Mouse (Mus musculus) CH12.LX (cell line): Measurements from ENCODE around the gene Hao2. TPM values are rescaled to one million over a fixed set of nuclear protein-coding genes. Genes with fewer than 3 reads are reported as not detected.

Experiments
- DNase-seq: peaks from one replicate; pipeline ENCODE4 v3.0.0-alpha.2; 2013; ENCODE audit errors: extremely low read depth
- H3K27ac ChIP-seq: 2 replicates; pipeline ENCODE4 v1.5.1; 2012; ENCODE audit warnings: low read depth, mild to moderate bottlenecking, control low read depth, moderate library complexity; ENCODE audit not compliant: insufficient read depth
- H3K27me3 ChIP-seq: replicated peaks from 2 replicates; pipeline ENCODE3; 2012; ENCODE audit warnings: inconsistent platforms
- H3K36me3 ChIP-seq, 2 experiments: replicated peaks in 1 of 2; 2 replicates each; pipeline versions ENCODE3 to v1.6.1; 2012; ENCODE audit warnings: inconsistent platforms in 1 of 2, low read length in 1 of 2, mild to moderate bottlenecking in 1 of 2, mixed read lengths in 1 of 2, moderate library complexity in 1 of 2; ENCODE audit not compliant: control insufficient read depth in 1 of 2, insufficient read depth in 1 of 2
- H3K4me1 ChIP-seq, 2 experiments: 2 replicates each; pipeline ENCODE4 v1.6.1; 2012; ENCODE audit warnings: inconsistent platforms in 1 of 2, moderate library complexity in 1 of 2; ENCODE audit not compliant: insufficient read depth in 2 of 2, control insufficient read depth in 1 of 2
- H3K4me2 ChIP-seq: 2 replicates; pipeline ENCODE4 v1.6.1; 2012; ENCODE audit warnings: low read depth, mild to moderate bottlenecking, control low read depth; ENCODE audit not compliant: poor library complexity, insufficient read depth, severe bottlenecking
- H3K4me3 ChIP-seq, 3 experiments: fragments of 150-350 bp in 1 of 3; sonication (generic) in 1 of 3; replicated peaks in 1 of 3; 2 replicates each; pipeline versions ENCODE3 to v1.5.1; 2011 to 2012; ENCODE audit warnings: low read depth in 2 of 3, low read length in 2 of 3, mild to moderate bottlenecking in 2 of 3, moderate library complexity in 2 of 3, control low read depth in 1 of 3, improper control_type of control experiment in 1 of 3, inconsistent platforms in 1 of 3, mixed read lengths in 1 of 3; ENCODE audit not compliant: poor library complexity in 1 of 3
- H3K79me2 ChIP-seq: replicated peaks from 2 replicates; pipeline ENCODE4 v1.6.1; 2012; ENCODE audit warnings: mild to moderate bottlenecking, moderate library complexity; ENCODE audit not compliant: control insufficient read depth, poor library complexity, insufficient read depth, severe bottlenecking; ENCODE audit errors: extremely low read depth
- H3K9ac ChIP-seq: 2 replicates; pipeline ENCODE4 v1.6.1; 2012; ENCODE audit warnings: low read depth, mild to moderate bottlenecking, control low read depth, moderate library complexity; ENCODE audit not compliant: insufficient read depth
- H3K9me3 ChIP-seq: replicated peaks from 2 replicates; pipeline ENCODE3; 2012; ENCODE audit warnings: low read length, inconsistent platforms, mixed read lengths
- BHLHE40 ChIP-seq: IDR thresholded peaks from 2 replicates; pipeline ENCODE4 v1.6.1; 2011; ENCODE audit warnings: mild to moderate bottlenecking, low read depth, low read length, improper control_type of control experiment
- CHD1 ChIP-seq: IDR thresholded peaks from 2 replicates; pipeline ENCODE4 v1.6.1; 2012; ENCODE audit warnings: low read depth, low read length, improper control_type of control experiment, inconsistent platforms
- CHD2 ChIP-seq: IDR thresholded peaks from 2 replicates; pipeline ENCODE4 v1.6.1; 2011; ENCODE audit warnings: low read length, improper control_type of control experiment
- CTCF ChIP-seq, 2 experiments: IDR thresholded peaks in 1 of 2; conservative IDR thresholded peaks in 1 of 2; 2 replicates each; pipeline ENCODE4 v1.5.1; 2011 to 2012; ENCODE audit warnings: low read depth in 2 of 2, low read length in 2 of 2, improper control_type of control experiment in 1 of 2, inconsistent platforms in 1 of 2, mild to moderate bottlenecking in 1 of 2, moderate library complexity in 1 of 2
- E2F4 ChIP-seq: IDR thresholded peaks from 2 replicates; pipeline ENCODE4 v1.6.1; 2011; ENCODE audit warnings: low read depth, low read length, improper control_type of control experiment; ENCODE audit not compliant: insufficient replicate concordance
- EP300 ChIP-seq: IDR thresholded peaks from 2 replicates; pipeline ENCODE4 v1.6.1; 2011; ENCODE audit warnings: low read length, improper control_type of control experiment
- ETS1 ChIP-seq: conservative IDR thresholded peaks from 2 replicates; pipeline ENCODE4 v1.6.1; 2012; ENCODE audit warnings: low read depth, mild to moderate bottlenecking, inconsistent platforms, low read length, improper control_type of control experiment, moderate library complexity
- JUND ChIP-seq: conservative IDR thresholded peaks from 2 replicates; pipeline ENCODE4 v1.6.1; 2011; ENCODE audit warnings: low read depth, low read length, improper control_type of control experiment
- KAT2A ChIP-seq: IDR thresholded peaks from 2 replicates; pipeline ENCODE4 v1.6.1; 2012; ENCODE audit warnings: low read length, improper control_type of control experiment, inconsistent platforms; ENCODE audit not compliant: insufficient replicate concordance
- MAFK ChIP-seq: IDR thresholded peaks from 2 replicates; pipeline ENCODE4 v1.6.1; 2011; ENCODE audit warnings: low read length, improper control_type of control experiment; ENCODE audit not compliant: insufficient replicate concordance
- MXI1 ChIP-seq: IDR thresholded peaks from 2 replicates; pipeline ENCODE4 v1.6.1; 2011; ENCODE audit warnings: mild to moderate bottlenecking, low read depth, low read length, improper control_type of control experiment
- PAX5 ChIP-seq: IDR thresholded peaks from 2 replicates; pipeline ENCODE4 v1.6.1; 2012; ENCODE audit warnings: low read length, inconsistent platforms, mixed read lengths
- POLR2A ChIP-seq: IDR thresholded peaks from 2 replicates; pipeline ENCODE4 v1.6.1; 2011; ENCODE audit warnings: low read depth, mild to moderate bottlenecking, improper control_type of control experiment, low read length
- POLR2AphosphoS2 ChIP-seq: IDR thresholded peaks from 2 replicates; pipeline ENCODE4 v1.6.1; 2011; ENCODE audit warnings: low read depth, low read length, improper control_type of control experiment
- RAD21 ChIP-seq: IDR thresholded peaks from 2 replicates; pipeline ENCODE4 v1.6.1; 2011; ENCODE audit warnings: low read depth, mild to moderate bottlenecking, low read length, improper control_type of control experiment, moderate library complexity
- RCOR1 ChIP-seq: conservative IDR thresholded peaks from 2 replicates; pipeline ENCODE4 v1.6.1; 2012; ENCODE audit warnings: low read depth, mild to moderate bottlenecking, inconsistent platforms, low read length, improper control_type of control experiment
- SMC3 ChIP-seq: IDR thresholded peaks from 2 replicates; pipeline ENCODE4 v1.6.1; 2011; ENCODE audit warnings: low read depth, low read length, improper control_type of control experiment
- TBP ChIP-seq: conservative IDR thresholded peaks from 2 replicates; pipeline ENCODE4 v1.6.1; 2011; ENCODE audit warnings: low read depth, low read length, improper control_type of control experiment
- TCF12 ChIP-seq: IDR thresholded peaks from 2 replicates; pipeline ENCODE4 v1.6.1; 2014; ENCODE audit warnings: low read depth, mild to moderate bottlenecking, inconsistent platforms, low read length, improper control_type of control experiment
- UBTF ChIP-seq: IDR thresholded peaks from 2 replicates; pipeline ENCODE4 v1.6.1; 2012; ENCODE audit warnings: low read depth, mild to moderate bottlenecking, inconsistent platforms, low read length, improper control_type of control experiment, moderate library complexity
- USF1 ChIP-seq: IDR thresholded peaks from 2 replicates; pipeline ENCODE4 v1.6.1; 2014; ENCODE audit warnings: low read depth, mild to moderate bottlenecking, inconsistent platforms, low read length, improper control_type of control experiment
- USF2 ChIP-seq: conservative IDR thresholded peaks from 2 replicates; pipeline ENCODE4 v1.6.1; 2011; ENCODE audit warnings: low read depth, low read length, improper control_type of control experiment
- ZMIZ1 ChIP-seq: IDR thresholded peaks from 2 replicates; pipeline ENCODE4 v1.6.1; 2012; ENCODE audit warnings: low read depth, mild to moderate bottlenecking, inconsistent platforms, low read length, improper control_type of control experiment
- dilution Hi-C: fragments of 300-500 bp; cut with MboI; formaldehyde crosslinking; loops from 2 replicates; pipeline ENCODE4 v1.14.3; 2020; ENCODE audit warnings: low sequenced_read_pairs; ENCODE audit not compliant: extremely low pct_unique_long_range_greater_than_20kb, extremely low pct_ligation_motif_present
- in situ Hi-C: fragments of 300-500 bp; cut with MboI; formaldehyde crosslinking; loops from 3 replicates; pipeline ENCODE4 v1.14.3; 2019; ENCODE audit warnings: low sequenced_read_pairs, low pct_ligation_motif_present, low pct_unique_long_range_greater_than_20kb, mixed read lengths
- polyA plus RNA-seq: library from polyadenylated mRNA; unstranded; fragments of >175 nt; gene quantifications from 2 replicates; pipeline ENCODE4 v1.2.1, GENCODE M21; 2012; ENCODE audit warnings: low read depth; ENCODE audit not compliant: insufficient read length
- total RNA-seq, 2 experiments: library from RNA; depleted of rRNA; stranded (reverse); fragments of 300-350 nt in 1 of 2; fragments of >200 nt in 1 of 2; gene quantifications; 2 replicates each; pipeline ENCODE4 v1.2.3; 2012 to 2014

Hao2 gene
- total and polyA plus RNA-seq, 3 experiments: not detected

GRCm38 (mm10) chr3:98880831-98881230 lies 12.2 kb downstream of the Hao2 start:
- peaks cover 4% of the 10 kb centered on the region in 2 experiments; a peak in 2 of 4 replicates for H3K4me1 ChIP-seq
- no peaks in the 10 kb centered on the region for H3K79me2 ChIP-seq
- in situ Hi-C loops: no loop called here
- H3K4me3 ChIP-seq: no peak overlapping the region
- dilution Hi-C loops: no loop called here
- DNase-seq: no peak
- H3K9ac ChIP-seq: no peak overlapping the region
- TF ChIP-seq SMC3 (no peak), POLR2A (no peak), CHD1 (no peak), KAT2A (no peak), UBTF (no peak), ZMIZ1 (no peak), RAD21 (no peak), CHD2 (no peak), TCF12 (no peak), CTCF (conservative IDR thresholded peaks at IDR 0.05 in 1 of 2, IDR thresholded peaks at IDR 0.05 in 1 of 2; ENCODE audit: low read depth in 2 of 2, low read length in 2 of 2) (no peak), EP300 (no peak), JUND (no peak), TBP (no peak), PAX5 (no peak)
- H3K27ac ChIP-seq: no peak overlapping the region
- H3K9me3 ChIP-seq: no peaks in the 10 kb centered on the region
- H3K36me3 ChIP-seq: no peaks in the 10 kb centered on the region
- no peak overlapping the region for H3K4me2 ChIP-seq
- H3K27me3 ChIP-seq: no peaks in the 10 kb centered on the region

- Histone ChIP-seq H3K27ac (no peak overlapping the region), H3K9me3 (no peaks in the 10 kb centered on the region), H3K79me2 (no peaks in the 10 kb centered on the region), H3K4me1 (peaks cover 4% of the 10 kb centered on the region in 2 experiments; a peak in 2 of 4 replicates), H3K4me2 (no peak overlapping the region), H3K9ac (no peak overlapping the region), H3K27me3 (no peaks in the 10 kb centered on the region), H3K4me3 (no peak overlapping the region), H3K36me3 (no peaks in the 10 kb centered on the region)
- dilution Hi-C loops (no loop called here), in situ Hi-C loops (no loop called here)
- DNase-seq: peak; percentile 12
- TF ChIP-seq USF2 (no peak), CTCF (conservative IDR thresholded peaks at IDR 0.05 in 1 of 2, IDR thresholded peaks at IDR 0.05 in 1 of 2; ENCODE audit: low read depth in 2 of 2, low read length in 2 of 2) (no peak), CHD2 (no peak), MXI1 (no peak), E2F4 (no peak), BHLHE40 (no peak), MAFK (no peak), ETS1 (no peak), EP300 (no peak), POLR2AphosphoS2 (no peak), RAD21 (no peak), USF1 (no peak), RCOR1 (no peak)
Measured at GRCm38 (mm10) chr3:98880216-98880615, 12.8 kb downstream of the Hao2 start.
